Mouse (Mus musculus) brain, embryonic 14.5 days (tissue): ENCODE data around the gene Prrx2.

Source experiments
- CTCF ChIP-seq: fragments of 200-500 bp; IDR thresholded peaks from 2 replicates; pipeline ENCODE4 v1.5.1; 2012; ENCODE audit warnings: inconsistent platforms, mild to moderate bottlenecking, moderate library complexity, borderline replicate concordance; ENCODE audit not compliant: insufficient read depth, insufficient read length; ENCODE audit errors: extremely low read depth
- POLR2A ChIP-seq: fragments of 200-500 bp; IDR thresholded peaks from 2 replicates; pipeline ENCODE4 v1.6.1; 2012; ENCODE audit warnings: mild to moderate bottlenecking, inconsistent platforms, borderline replicate concordance; ENCODE audit not compliant: poor library complexity, insufficient read depth, insufficient read length, severe bottlenecking; ENCODE audit errors: extremely low read depth

GRCm38 (mm10) chr2:30893399-30893798 lies 58.6 kb downstream of the Prrx2 start:
- TF ChIP-seq POLR2A (no peak), CTCF (no peak)
